Mouse (Mus musculus): ENCODE measurements around the gene Pjvk.
A peak's percentile ranks its signal among the peaks of the same experiment; 100 is the strongest.

Gene Pjvk

DNA sequence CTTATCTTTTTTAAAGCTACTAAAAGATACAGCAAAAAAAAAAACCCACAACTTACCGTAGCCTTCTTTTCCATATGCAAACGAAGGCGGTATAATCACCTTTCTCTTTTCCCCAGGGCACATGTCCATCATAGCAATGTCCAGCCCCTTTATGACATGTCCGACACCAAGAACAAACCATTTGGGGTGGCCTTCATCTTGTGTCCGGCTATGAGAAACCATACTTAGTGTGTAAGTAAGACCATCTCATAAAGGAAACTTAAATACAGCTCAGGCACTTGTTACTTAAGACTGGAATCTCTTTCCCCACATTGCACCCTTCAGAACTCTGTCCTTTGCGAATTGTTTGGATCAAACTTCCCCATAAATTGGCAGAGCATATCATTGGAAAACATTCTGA lies 23.4 kb downstream of the Pjvk start:
- no peak for DNase-seq

DNA sequence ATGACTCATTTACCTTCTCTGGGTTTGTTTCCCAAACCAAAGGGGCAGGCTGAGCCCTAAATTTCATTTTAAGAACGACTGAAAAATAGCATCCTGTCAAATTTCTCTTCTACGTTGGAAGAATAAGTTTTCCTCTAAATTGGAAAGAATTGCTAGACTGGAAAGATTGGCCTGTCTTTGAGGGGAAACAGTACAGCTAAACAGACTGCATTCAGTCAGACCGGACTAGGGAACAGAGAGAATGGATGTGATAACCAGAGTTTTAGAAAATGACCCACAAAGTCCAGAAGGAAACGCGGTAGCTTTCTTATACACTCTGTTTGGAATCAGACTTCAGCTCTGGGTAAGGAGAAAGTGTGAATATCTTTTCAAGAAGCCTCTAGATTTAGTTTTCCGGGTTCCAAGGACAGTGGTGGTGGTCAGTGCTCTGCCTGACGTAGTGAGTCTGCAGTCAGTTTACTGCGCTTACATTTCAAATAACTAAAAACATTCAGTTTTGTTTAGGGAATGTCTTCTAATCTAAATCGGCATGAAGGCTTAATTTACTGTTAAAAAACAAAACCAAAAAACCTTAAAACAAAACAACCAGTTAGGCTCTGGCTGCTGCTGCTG lies 24.0 kb downstream of the Pjvk start:
- no peak for DNase-seq

DNA sequence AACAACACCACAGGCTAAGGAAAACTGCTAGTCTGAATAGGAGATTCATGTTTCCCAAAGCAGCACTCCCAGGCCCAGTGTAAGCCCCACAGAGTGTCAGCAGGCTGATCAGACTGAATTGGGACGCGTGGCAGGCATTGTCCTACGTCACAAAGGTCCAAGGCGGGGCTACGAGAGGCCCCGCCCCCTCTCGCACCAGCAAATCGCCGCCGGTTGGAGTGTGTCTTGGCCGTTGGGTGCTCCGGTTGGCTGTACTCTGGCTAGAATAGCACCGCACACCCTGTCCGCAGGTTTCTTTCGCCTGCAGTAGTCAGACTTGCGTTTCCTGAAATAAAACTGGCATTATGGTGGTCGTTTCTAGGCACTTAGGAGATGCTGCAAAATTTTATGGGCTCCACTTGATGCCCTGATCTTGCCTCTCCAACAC lies 24.7 kb downstream of the Pjvk start, which contains the start of gene Fkbp7:
Gene Fkbp7 (minus strand): TSS at position 151 of the 427 bp plus-strand sequence.
- DNase-seq = peak; percentile 94

DNA sequence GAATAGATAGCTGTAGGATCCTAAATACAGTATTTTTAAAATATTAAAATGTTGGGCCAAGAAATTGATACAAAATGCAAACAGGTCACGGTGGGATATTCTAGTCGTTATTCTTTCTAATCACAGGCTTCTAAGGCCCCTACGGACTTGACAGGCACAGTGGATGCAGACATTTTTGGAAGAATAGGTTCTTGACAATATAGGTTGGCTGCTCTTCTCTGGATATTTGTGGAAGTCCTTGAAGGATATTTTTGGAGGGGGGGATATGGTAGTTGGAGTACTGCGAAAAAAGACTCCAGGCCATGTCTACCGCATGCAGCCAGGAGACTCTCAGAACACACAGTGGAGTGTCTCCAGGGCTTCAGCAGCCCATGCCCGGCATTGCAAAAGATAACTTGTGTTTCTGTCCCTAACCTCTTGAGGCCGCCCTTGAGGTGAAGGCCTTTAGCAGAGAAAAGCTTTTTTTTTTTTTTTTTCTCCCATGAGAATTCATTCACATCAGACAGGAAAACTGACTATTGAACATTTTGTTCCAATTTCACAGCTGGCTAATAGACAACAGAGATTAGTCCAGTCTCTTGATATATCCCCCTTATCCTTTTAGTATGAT lies 25.3 kb downstream of the Pjvk start:
- DNase-seq = peak; percentile 76 to 81

DNA sequence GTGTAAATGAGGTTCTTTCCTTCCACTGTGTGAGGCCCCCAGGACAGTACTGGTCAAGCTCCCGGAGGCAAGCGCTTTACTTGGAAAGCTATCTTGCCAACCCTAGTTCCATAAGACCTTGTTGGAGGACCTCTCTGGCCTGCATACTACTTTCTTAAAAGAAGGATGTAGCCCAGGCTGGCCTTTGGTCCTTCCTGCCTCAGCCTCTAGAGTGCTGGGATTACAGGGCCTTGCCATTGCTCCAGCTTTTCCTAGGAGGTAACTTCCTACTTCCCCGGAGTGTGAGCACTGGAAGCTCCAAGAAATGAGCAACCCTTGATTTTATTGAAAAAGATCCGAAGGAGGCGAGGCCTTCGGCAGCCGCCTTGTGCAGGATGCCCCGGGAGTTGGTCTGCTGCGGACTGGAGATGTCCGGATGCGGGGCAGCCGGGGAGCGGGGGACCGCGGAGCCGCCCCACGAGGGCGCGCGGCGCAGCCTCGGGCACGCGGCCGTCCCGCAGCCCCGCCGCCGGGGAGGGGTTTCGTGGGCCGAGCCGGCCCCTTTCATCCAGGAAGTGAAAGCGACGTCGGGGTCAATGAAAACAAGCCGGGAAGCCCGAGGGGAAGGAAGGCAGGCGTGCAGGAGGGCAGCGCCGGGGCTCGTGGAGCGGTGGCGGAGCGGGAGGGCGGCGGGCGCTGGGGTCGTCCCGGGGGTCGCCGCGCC lies 26.6 kb downstream of the Pjvk start, which contains the start of gene Plekha3:
Gene Plekha3 (plus strand): TSS at position 557 of the 703 bp plus-strand sequence.
- peak; percentile 86 to 93 for DNase-seq

DNA sequence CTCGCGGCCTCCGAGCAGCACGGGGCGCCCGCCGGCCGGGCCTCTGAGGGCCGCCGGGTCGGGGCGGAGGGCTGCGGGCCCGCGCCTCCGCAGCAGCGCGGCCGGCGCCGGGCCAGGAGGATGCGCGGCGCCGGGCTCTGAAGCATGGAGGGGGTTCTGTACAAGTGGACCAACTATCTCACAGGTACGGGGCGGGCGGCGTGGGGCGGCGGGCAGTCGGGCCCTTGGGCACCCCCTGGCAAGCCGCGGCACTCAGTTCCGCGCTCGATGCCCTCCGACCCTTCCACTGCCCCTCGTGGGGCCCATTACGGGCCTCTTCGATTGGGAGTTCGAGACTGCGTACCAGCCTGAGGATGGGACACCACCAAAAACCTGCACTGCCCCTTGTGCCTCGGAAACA lies 27.2 kb downstream of the Pjvk start:
- peak in 1 of 2 experiments; percentile 56 for DNase-seq

DNA sequence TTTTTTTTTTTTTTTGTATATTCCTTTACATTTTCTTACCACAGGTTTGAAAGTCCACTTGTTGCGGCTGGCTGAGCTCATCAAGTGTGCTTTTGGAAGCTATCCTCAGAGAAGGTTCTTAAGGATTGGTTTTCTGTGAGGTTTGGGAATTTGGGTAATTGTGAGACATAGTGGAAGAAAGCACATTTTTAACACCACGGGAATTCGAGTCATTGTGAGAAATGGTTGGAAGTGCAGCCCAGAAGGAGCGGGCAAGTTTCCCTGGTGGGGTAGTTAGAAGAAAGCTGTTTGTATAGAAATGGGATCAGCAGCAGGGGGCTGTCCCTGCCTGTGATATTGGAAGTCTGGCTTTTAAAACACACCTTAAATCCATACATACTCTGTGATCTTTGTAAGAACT lies 27.7 kb downstream of the Pjvk start:
- no peak for DNase-seq

DNA sequence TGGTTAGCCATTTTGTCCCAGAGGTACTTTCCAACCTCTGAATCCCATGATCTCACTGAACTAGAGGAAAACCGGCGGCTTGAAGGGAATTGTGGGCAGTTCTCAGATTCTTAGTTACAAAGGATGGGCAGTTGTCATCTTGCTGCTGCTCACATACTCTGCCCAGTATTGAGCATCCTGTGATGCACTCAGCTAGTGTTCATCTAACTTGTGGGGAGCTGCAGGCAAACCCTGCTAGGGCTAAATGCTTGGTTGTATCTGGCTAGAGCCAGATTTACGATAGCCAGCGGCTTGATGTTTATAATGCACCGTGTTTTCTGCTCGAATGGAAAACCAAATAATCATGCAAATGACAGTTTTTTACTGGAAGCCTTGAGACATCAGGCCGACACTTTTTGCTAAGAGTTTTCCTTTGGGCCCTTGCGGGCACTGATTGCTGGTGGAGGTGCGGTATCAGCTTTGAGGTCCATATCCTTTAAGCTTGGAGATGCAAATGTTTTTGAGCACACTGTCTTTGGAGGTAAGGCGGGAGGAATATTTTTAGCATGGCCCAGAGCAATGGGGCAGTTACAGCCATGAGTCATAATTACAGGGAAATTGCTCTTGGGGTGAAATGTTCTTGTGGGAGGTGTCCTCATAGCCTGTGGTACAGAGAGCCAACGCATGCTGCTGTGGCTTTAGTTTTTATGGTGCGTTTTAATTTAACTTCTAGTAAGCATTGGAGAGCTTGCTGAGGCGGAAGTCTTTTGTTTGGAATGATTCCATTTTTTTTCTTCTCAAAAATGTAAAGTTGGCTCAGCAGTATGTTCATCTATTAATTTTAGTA lies 28.3 kb downstream of the Pjvk start:
- no peak for DNase-seq

DNA sequence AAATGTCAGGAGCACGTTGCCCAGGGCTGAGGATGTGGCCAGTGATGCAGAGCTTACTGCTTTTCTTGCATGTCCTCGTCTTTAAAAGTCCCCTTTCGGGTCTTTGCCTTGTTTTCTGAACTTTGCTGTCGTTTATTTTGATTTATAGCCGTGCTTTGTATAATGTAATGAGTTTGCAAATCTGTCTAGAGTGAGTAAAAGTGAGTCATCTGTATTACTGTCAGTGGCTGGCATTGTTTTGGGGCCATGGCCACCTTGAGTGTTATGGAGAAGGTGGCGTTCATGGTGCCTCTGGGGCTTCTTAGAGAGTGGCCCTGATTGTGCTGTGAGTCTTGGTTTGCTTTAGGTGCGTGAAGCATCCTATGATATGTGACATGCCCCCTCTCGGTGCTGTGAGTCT lies 34.0 kb downstream of the Pjvk start:
- DNase-seq = no peak

DNA sequence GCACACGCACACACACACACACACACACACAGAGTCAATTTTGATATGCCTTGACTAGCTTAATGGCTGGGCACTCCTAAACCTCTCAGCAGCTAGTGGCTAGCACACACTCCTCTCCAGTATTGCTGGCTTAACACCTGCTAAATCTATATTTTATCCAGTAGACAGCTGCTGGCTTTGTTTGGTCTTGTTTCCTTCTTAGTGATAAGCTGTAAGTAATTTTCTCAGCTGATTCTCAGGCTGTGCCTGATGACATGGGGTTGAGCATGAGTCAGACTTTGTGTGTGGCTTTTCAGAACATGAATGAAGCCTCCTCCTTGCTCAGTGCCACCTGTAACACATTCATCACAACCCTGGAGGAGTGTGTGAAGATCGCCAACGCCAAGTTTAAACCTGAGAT lies 38.7 kb downstream of the Pjvk start:
- no peak for DNase-seq

DNA sequence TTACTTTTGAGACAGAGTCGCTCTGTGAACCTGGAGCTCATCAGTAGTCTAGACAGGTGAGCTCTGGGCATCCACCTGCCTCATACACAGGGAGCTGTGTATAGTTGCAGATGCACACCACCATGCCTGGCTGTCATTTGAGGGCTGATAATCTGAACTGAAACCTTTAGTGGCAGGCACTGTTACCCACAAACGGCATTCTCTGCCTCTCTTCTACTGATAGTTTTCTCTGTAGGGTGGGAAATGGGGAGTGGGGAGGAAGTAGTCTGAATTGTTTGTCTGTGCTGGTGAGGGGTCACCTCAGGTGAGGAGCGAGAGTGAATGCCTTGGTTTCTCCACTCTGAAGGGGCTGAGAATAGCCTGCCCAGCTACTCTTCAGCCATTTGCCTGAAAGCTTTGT lies 39.3 kb downstream of the Pjvk start:
- DNase-seq = no peak

DNA sequence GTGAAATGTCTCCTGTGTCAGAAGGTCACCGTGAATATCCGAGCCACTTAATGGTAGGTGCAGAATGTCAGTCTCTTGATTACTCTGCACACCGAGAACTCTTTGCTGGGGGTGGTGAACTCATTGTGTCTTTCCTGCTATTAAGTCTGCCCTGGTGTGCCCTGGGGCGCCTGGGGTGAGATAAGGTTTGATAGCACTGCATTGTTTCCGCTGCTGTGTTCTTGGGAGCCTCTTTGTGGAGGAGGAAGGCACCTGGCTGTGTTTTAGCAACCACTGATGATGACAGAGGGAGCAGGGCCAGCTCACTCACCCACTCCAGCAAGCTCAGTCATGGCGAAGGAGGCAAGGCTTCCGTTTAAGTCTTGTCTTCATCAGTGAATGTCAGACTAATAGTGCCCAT lies 39.9 kb downstream of the Pjvk start:
- no peak for DNase-seq

DNA sequence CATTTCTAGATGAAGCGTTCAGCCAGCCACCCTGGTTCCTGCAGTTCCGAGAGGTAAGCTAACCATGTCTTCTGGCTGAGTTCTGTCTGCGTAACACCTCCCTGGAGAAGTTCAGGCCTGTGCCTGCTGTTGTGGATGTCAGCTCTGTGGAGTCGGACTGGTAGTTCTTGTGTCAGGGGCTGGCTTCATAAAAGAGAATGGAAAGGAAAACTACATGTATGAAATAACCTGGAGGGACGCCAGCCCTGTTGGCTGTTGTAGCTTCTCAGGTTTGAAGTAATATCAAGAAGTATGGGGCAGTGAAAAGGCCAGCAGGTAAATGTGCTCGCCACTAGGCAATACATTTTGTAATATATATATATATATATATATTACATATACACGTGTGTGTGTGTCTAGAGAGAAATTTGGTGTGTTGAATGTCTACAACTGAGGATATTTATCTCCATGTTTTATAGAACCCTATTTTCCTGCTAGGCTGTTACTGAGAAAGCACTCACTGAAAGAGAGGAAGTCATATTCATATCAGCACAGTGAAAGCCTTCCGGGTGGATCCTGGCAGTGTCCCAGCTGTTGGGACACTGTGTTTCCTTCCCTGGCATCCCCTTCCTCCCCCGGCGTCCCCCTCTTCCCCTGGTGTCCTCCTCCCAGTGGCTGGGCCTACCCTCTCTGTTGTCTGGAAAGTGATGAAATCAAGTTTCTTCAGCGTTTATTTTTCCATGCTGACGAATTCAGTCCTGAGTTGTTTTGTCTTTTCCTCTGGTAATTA lies 42.3 kb downstream of the Pjvk start:
- peak; percentile 80 to 91 for DNase-seq

DNA sequence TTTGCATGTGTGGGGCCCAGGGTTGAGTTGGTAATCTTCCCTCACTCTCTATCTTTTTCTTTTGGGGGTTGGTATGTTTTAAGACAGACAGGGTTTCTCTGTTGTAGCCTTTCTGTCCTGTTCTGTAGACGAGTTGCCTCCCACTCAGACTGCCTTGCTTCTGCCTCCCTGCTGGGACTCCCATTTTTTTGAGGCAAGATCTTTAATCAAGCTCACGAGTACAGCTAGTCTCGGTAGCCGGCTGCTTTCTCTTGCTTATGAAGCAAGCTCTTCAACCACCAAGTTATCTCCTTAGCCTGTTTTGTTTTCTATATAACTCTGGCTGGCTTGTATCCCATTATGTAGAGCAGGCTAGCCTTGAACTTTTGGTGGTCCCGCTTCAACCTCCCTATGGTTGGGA lies 45.5 kb downstream of the Pjvk start:
- no peak for DNase-seq

DNA sequence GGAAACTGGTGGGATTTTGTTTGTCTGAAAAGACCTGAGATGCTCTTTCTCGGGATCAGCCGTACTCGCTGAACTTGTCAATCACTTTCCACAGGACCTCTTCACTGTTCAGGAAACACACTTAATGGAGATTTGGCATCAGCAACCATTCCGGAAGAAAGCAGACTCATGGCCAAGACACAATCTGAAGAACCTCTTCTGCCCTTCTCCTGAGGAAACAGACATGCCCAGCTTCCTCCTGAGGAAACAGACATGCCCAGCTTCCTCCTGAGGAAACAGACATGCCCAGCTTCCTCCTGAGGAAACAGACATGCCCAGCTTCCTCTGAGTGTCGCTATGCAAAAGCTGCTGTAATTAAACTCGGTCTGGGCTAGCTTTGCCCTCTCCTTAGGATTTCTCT lies 47.0 kb downstream of the Pjvk start:
- DNase-seq = peak in 1 of 2 experiments; percentile 45

DNA sequence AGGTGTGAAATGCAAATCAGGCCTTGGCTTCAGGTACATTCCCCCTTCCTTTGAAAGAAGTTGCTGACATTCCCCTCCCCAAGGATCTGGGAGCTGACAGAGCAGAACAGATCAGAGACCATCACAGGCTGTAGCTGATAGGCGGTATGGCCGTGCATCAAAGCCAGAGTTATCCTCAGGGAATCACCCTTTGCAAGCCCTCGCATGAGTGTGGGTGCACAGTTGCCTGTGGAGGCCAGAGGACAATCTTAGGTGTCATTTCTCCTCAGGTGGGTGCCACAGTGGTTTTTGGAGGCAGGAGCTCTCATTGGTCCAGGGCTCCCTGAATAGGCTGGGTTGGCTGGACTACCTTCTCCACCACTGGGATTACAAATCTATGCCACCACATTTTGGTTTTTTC lies 53.9 kb downstream of the Pjvk start:
- no peak for DNase-seq

DNA sequence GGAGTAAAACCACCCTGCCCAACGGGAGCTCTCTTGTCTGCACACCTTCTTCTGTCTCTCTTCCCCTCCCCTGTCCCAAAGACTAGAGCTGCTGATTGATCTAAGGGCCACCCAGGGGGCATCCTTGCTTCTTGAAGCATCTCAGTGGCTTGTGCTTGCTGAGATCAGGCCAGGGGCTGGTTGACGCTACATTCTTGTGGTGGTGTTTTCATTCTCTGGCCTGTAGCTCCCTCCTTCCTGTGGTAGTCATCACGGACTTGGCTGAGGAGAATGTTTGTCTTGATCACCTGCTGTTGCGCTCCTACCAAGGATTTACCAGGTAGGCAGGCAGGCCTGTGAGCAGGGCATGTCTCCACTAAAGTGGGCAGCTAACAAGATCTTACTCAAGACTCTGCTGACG lies 54.5 kb downstream of the Pjvk start:
- DNase-seq = no peak

DNA sequence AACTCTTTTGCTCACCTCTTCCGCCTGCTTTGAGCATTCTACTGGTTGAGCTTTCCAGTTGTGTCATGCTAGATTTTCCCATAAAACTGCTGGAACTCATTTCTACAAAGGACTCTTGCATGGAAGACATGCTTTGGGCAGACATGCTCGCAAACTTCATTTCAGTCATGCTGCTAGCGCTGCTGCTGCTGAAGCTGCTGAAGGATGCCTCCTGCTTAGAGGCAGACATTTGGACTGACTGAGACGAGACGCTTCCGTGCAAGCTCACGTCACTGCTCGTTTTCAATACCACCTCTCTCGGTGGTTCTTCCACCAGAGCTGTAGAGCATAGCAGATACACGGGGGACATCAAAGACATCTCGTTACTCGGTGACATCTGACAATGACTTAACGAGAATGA lies 57.4 kb downstream of the Pjvk start:
- no peak for DNase-seq
